Mouse (Mus musculus) gastrocnemius, postnatal 25 days (tissue): Measurements from ENCODE around the gene Zic4. TPM values are rescaled to one million over a fixed set of nuclear protein-coding genes. Genes with fewer than 3 reads are reported as not detected.

Experiments
- DNase-seq: peaks from one replicate; pipeline ENCODE4 v3.0.0; 2022
- total RNA-seq, 2 experiments: library from RNA; stranded (reverse); gene quantifications; 1 replicate in 1 of 2; 2 replicates in 1 of 2; pipeline ENCODE4 v1.2.3; 2021

Gene Zic4
- total RNA-seq, 2 experiments from 2014 or later, result not detected

DNA sequence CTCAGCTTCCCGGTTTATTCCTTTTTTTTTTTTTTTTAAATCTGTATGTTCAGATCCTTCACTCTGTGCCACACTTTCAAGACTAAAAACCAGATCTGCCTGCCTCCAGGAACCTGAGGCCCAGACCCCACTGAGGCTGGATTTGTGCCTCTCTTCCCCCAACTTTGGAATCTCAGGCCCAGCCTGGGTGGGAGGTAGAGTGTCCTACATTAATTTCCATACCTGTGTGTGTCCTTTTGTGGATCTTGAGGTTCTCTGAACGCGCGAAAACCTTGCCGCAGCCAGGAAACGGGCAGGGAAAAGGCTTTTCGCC, 1.6 kb downstream of the Zic4 start:
- DNase-seq, result no peak

DNA sequence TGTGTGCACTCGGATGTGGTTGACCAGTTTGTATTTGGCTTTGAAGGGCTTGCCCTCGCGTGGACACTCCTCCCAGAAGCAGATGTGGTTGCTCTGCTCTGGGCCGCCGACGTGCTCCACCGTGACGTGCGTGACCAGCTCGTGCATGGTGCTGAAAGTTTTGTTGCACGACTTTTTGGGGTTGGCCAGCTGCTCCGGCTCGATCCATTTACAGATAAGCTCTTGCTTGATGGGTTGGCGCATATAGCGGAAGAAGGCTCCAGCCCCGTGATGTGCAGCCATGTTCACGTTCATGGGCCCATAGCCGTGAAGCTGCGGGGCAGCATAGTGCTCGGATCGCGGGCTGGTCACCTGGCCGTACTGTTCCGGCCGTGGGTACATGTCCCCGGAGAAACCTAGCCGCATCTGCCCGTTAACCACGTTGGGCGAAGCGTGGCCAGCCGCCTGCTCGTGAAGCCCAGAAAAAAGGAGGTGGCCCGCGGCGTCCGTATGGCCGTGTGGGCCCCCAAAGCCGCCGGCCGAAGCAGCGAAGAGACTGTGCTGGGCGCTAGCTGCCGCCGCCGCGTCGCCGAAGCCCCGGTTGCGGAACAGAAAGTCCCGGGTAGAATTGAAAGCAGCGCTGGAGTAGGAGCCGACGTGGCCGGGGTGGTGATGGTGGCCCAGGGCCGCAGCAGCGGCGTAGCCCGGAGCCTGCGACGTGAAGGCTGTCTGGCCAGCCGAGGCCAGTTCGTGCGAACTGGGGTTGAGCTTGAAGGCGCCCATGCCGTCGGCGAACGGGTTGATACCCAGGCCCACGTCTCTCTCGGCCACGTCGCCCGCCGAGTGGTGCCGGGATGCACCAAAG, 2.1 kb downstream of the Zic4 start:
- peak; percentile 14 for DNase-seq

DNA sequence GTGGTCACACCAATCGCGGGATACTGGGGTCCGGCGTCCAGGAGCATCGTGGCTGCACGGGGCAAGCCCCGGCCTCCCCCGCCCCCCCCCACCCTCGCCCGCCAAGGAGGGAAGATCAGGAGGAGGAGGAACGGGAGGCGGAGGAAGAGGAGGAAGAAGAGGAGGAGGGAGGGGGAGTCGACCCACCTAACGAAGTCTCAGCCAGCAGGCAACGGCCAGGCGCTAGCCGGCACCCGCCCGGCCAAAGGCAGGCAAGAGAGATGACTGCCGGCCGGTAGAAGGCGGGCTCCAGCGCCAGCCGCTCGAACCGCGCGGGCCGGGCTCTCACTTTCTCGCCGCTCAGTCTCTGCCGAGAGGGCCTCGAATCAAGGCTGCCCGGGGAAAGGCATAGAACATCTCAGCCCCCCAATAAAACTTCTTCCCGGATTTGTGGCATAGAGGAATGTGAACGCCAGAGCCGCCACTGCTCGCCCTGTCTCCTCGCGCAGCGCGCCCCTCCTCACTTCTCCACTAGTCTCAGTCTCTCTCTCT, 2.8 kb downstream of the Zic4 start:
- no peak for DNase-seq

DNA sequence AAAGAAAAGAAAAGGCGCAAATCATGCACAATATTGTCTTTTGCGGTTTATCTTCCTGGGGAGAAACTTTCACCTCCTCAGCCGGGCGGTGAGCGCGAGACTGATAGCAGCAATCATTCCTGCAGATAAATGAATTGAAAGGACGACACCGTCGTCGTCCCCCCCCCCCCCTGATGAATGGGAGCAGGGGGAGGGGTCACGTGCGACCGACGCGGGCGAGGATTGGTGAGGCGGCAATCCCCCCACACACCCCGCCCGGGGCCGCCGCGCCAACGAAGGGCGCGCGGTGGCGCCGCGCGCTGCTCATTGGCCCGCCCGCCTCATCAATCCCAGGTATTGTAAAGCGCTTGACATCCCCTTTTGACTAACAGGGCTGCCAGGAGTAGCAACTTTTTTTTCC, 3.5 kb downstream of the Zic4 start, which contains the start of gene Zic1:
Zic1 (minus strand) TSS at position 147 of the 400 bp plus-strand sequence.
- peak; percentile 16 for DNase-seq

DNA sequence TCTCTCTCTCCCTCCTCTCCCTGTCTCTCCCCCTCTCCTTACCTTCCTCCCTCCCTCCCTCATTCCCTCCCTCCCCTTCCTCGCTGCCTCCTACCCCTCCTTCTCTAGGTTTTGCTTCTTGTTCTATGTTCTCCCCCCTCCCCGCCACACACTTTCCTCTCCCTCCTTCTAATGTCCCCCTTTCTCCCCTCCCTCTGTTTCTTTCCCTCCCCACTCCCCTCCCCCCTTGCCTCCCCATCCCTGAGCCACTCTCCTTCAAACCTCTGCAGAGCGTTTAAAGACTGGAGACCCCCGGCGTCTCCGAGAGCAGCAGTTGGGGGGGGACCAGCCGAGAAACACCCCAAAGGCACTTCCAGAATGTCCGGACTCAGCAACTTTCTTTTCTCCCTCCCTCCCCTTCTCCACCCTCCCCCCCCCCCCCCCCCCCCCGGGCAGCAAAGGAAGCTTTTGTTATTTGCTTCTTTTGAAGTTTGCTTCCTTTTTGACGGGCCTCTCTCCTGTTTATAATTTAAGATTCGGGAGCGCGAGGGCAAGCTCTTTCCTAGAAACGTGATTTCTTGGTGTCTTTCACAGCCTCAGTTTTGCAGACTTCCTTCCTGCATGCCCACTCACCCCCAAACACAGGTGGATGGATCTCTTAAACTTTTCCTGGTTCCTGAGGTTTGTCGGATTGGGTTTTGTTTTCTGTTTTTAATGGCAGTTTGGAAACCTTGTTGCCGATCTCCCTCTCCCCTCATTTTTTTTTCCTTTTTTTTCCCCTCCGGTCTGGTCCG, 4.2 kb downstream of the Zic4 start:
- no peak for DNase-seq

DNA sequence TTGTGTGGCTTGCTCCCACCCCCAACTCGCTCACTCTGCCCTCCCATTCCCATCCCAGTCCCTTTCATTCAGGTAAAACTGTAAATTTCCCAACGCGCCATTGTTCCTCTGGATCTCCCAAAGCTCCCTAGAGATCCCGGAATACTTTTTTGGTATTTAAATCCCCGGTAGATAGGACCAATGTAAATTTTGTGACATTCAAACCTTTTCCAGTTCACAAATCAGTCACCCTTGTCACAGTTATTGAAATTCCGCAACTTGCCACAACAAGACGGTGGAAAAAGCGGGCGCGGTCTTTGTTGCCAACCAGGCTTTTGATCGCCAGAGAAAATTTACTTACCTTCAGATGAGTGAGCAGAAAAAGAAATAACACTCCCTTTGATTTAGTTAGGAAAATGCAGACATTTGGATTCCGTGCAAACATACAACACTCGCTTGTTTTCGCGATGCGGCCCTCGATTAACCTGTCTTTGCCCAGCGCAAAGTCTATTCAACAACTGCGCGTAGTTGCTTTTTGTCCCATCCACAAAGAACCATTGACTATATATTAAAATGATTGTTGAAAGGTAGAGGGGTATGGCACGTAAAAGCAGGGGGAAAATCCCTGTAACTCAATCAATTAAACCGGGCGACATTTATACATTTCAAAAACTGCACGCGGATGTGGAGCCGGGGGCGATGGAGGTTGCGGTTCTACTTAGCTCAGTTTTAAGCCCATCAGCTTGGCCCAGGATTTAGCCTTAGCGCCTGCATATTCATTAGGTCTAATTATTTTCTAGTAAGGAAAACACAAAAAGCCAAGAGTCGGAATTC, 5.0 kb downstream of the Zic4 start:
- no peak for DNase-seq

DNA sequence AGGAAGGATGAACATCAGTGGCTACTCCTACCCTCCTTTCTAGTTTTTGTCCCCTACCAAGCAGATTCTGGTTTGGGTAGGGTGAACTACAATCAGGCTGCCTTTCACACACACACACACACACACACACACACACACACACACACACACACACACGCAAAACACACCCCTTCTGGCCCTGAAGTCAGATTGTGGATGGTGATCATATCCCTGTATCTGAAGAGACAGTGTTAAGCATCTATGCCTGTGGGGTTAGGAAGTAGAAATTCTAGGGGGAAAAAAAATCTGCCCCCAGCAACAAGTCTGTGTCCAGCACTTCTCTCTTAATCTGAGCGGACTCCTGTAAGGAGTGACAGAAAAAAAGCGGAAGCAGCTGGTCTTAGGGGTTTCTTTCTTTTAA, 5.9 kb downstream of the Zic4 start:
- no peak for DNase-seq

DNA sequence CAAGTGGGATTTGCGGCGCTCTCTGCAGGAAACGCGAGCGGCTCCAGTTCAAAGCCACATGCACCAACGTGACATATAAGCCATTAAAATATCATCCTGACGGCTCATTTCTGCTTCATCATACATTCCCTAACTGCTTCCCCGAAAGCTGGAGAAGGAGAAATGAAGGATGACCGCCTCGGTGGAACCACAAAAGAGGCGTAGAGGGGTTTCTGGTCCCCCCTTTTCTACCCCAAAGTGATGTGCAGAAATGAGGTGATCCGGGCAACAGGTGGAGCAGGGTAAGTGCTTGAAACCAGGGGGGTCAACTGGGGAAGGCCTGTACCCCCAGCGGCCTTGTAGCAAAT, 6.7 kb downstream of the Zic4 start:
- DNase-seq, result no peak

DNA sequence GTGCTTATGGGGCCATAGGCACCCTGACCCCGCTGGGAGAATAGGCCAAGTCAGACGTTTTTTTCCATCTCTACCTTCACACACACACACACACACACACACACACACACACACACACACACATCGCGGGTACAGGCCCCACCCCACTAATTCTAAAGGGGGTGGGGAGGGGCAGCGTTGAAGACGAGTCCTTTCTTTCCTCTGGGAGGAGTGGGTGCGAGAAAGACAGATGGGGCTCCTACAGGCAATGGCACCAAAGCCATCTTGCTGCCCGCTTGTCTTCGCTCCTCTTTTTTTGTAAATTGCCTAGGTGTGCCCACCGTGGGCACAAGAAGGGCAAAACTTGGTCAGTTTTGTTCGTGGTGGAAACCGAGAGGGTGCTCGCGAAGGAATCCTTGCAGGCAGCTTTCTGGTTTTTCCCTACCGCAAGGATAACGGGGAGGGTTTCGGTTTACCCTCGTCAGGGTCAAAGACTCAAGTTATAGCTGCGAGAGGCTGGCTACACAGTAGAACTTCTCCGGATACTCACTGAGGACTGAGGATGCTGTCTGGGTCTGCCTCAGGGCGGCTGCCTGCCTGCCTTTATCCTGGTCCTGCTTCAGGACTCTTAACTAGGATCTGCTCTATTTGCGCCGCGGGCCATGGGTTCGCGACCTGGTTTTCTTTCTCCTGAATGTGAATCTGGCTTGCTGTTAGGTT, 7.2 kb downstream of the Zic4 start:
- DNase-seq, result no peak

DNA sequence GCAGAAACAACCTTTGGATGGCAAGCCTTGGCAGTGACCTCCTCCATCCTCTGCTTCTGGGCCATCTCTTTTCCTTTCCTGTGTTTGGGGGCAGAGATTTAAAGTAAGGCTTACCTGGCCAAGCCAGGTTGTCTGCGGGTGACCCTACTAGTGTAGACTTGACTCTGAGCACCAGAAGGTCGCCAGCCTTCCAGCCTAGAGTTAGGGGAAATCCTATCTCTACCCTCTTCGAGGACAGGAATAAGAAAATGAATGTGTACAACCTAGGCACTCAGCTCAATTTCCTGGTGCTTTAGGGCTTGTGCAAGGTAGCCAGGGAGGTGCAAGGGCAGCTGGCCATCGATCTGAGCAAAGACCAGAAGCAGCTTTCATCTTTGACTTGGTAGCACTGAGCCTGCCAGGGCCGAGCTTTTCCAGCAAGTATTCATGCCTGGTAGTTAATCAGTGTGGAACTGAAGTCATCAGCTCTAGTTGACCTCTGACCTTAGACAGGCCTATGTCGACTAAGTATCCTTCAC, 8.0 kb downstream of the Zic4 start:
- DNase-seq, result no peak

DNA sequence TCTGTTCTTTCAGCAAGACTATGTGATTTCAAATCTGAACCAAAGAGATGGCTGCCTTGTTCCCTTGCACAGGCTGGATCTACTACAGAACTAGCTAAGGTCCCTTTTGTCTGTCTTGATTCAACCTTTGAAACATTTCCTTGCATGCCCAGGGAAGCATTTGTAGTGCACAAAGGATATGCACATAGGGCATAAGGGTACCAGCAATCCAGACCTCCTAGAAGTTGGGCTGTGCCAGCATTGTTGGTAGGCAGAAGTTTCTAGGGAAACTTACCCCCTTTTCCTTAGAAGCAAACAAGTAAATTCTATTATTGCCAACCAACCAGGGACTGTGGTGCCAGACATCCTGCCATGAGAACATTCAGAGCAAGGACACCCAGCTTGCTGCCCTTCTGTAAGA, 8.8 kb downstream of the Zic4 start:
- DNase-seq, result no peak

DNA sequence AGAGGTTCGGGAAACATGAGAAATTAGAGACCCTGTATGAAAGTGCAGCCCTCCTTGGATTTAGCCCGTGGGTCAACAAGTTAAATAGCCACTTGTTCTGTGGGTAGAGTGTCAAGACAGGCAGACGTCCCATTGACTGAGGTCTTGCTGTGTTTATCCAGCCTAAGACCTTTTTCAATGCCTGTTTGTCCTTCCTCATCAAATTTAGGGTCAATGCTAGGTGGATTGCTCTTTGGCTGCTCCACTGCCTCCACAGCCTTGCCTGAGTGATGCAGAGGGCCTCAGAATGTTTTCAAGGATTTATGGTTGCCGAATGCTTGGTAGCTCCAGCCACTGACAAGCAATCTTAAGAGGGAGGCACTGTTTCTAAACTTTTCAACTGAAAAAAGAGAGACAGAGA, 9.4 kb downstream of the Zic4 start:
- DNase-seq, result no peak

DNA sequence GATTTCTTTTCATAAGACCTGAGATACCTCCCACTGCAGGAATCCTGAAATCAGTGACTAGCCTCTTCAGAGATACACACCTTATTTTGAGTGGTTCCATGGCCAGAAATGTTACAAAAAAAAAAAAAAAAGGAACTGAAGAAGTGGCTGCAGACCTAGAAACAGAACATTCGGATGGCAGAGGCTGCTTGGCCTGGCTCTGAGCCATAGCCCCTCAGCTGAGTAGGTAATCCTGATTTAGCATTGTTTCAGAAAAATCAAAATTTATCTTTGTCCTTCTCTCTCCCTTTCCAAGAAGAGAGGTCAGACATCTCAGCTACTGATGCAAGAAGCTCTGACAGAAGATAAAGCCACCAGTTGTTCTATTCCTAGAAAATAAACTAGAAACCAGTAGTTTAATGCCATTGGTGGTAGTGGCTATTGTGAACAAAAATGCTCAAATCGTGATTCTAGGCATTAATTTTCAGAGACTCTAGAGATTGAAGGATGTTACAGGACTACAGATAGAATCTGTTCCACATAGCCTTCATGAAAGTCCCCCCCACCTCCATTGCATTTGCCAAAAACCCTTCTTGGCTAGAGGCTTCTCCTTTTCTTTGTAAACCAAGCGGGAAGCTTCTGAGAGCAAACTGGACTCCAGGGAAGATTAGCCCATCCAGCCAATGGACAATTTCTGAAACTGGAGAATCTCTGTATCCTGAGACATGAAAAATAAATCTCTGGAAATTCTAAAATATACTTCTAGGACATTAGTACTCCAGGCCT, 11.8 kb downstream of the Zic4 start:
- no peak for DNase-seq

DNA sequence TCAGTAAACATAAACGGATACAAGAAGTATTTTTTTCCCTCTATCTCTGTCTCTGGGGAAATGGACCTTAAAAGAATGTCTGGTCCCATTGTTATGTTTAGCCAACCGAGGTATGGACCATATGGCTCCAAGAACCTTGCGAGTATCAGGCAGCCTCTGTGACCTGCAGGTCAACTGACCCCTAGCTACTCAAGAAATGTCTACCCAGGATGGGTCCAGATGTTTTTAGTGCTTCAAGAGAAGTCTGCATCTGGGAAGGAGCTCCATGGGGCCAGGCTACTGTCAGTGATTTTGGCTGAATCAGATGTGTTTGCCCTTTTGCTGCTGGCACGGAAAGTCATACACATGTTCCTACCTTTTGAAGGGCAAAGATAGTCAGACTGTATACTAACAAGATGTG, 12.5 kb downstream of the Zic4 start:
- no peak for DNase-seq

DNA sequence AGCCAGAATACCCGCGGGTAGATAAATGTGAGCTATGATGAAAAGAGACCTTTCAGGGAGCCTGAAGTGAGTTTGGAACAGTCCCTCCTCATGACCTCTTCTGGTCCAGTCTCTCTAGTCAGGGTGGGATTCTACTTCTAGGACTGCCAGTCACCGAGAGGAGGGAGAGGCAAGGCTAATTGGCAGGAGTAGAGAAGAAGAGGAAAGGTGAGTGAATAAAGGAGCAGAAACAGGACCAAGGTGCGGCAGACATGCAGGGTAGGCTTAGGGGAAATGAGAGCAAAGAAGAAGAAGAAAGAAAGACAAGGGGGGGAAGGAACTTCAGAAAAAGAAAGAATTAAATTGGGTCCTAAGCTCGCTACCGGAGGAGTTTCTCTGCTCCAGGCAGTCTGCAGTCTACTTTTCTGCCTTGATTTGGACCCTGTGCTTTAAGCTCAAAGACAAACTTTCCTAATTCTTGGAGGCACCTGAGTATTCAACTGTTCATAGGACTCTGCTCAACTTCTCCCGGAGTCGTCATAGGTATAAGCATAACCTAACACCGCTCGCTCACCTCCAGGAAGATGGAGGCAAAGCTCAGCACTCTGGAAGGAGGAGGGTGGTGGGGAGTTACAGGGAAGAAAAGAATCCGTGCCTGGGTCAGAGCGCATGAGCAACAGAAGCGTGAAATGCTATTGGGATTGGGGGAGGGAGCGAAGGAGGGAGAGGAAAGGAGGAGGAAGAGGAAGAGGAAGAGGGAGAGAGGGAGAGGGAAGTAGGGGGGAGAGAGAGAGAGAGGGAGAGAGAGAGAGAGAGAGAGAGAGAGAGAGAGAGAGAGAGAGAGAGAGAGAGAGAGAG, 15.0 kb downstream of the Zic4 start:
- no peak for DNase-seq

DNA sequence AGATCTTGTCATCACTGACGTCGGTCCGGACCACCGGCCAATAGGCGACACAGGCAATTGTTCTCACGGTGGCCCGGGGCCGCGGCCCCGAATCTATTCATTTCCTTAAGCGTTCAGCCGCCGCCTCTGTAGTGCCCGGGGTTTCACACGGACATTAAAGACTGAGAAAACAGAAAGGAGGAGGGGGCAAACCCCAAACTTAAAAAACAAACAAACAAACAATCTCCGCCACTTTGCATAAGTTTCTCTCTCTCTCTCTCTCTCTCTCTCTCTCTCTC, 15.6 kb downstream of the Zic4 start:
- no peak for DNase-seq

DNA sequence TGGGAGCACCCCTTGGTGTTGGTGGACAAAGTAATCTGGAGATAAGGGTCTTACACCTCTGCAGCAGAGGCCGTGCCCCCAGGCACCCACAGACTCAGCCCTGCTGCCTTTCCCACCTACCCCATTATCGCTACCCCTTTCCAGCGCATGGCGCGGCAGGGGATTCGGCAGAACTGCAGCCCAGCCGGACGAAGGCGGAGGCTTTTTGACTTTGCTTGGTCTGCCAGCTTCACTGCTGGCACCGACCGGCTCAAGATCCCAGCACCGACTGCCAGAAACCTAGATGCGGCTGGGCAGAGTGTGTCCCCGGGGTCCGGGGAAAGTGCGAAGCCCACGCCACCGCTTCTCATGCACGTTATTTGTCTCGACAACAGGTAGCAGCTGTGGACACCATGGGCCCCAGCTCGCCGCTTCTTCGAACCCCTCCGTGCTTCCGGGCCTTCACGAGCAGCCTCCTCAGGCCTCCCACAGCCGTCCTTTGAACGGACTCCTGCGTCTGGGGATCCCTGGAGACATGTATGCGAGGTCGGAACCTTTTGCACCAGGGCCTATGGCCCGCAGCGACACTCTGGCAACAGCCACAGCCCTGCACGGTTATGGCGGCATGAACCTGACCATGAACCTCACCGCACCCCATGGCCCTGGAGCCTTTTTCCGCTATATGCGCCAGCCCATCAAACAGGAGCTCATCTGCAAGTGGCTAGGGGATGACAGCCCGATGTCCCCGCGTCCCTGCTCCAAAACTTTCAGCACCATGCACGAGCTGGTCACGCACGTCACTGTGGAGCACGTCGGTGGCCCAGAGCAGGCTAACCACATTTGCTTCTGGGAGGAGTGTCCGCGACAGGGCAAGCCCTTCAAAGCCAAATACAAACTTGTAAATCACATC, 16.4 kb downstream of the Zic4 start:
- no peak for DNase-seq

DNA sequence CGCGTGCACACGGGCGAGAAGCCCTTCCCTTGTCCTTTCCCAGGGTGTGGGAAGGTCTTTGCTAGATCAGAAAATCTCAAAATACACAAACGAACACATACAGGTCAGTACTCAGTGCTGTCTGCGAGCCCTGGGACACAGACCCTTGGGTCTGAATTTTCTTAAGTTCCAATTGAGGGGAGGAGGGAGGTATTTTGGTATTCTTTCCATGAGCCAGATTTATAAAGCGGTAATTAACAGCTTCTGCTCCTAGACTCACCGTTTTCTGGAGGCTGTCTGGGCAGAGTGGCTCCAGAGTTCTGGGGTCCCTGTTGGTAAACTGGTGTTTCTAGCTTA, 17.1 kb downstream of the Zic4 start:
- no peak for DNase-seq

DNA sequence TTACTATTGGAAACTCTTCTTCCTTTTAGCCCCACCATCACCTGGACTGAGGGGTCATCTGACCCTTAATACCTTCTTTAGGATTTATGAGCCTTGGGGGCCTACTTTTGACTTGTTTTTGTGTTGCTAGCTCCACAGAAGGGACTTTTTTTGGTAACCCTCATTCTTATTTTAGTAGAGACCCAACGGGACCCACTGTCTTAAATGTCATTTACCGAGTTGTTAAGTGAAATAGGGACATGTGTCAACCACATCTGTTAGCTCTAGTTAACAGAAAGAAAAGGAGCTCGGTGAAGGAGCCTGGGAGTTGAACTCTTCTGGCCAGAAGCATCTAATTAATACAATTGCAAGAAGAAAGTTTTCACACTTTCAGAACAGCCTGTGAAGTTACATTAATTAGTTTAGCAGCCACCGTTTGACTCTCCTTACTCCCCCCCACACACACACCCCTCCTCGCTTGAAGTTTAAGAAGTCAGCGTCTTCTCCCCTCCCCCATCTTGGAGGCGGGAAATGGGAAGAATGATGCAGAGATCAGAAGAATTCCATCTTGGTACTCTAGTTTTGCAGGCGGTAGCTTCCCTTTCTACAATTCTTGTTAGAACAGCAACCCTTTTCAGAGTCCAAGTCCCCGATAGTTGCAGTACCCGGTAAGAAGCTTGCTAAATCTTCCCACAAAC, 17.7 kb downstream of the Zic4 start:
- DNase-seq, result no peak
